Mouse (Mus musculus) heart, embryonic 10.5 days (tissue): Measurements from ENCODE around the gene Fam83e. TPM values are rescaled to one million over a fixed set of nuclear protein-coding genes. Genes with fewer than 3 reads are reported as not detected.

Source experiments
- DNase-seq: peaks from one replicate; pipeline ENCODE4 v3.0.0-alpha.2; 2017; ENCODE audit warnings: low spot score
- H3K27ac ChIP-seq: fragments of 300-500 bp; sonication (generic); 2 replicates; pipeline ENCODE4 v1.5.1; 2016; ENCODE audit warnings: mild to moderate bottlenecking
- H3K27me3 ChIP-seq: fragments of 300-500 bp; sonication (generic); 2 replicates; pipeline ENCODE4 v1.6.1; 2016; ENCODE audit warnings: mild to moderate bottlenecking; ENCODE audit not compliant: poor library complexity, insufficient read depth, severe bottlenecking
- H3K36me3 ChIP-seq: fragments of 300-500 bp; sonication (generic); 2 replicates; pipeline ENCODE4 v1.6.1; 2016; ENCODE audit warnings: mild to moderate bottlenecking, moderate library complexity
- H3K4me1 ChIP-seq: fragments of 300-500 bp; sonication (generic); 2 replicates; pipeline ENCODE4 v1.6.1; 2016; ENCODE audit warnings: mild to moderate bottlenecking
- H3K4me3 ChIP-seq: fragments of 300-500 bp; sonication (generic); 2 replicates; pipeline ENCODE4 v1.5.1; 2016; ENCODE audit warnings: mild to moderate bottlenecking, moderate library complexity
- H3K9me3 ChIP-seq: fragments of 300-500 bp; sonication (generic); 2 replicates; pipeline ENCODE4 v1.6.1; 2016; ENCODE audit warnings: mild to moderate bottlenecking, moderate library complexity
- WGBS: fragments of 180-500 bp; shearing (Covaris S2); methylation state at CpG from one replicate; pipeline ENCODE4 v1.1.7; 2016; 5-methylcytosine and 5-hydroxymethylcytosine counted together
- polyA plus RNA-seq: library from polyadenylated mRNA; unstranded; fragments of >200 nt; fragmentation: Nextera tagmentation; extraction: Ambion mirVana; gene quantifications from 2 replicates; pipeline ENCODE4 v1.2.1, GENCODE M21; 2016

The Fam83e gene
- polyA plus RNA-seq = 0.76 and 1.2 TPM in 2 replicates

DNA sequence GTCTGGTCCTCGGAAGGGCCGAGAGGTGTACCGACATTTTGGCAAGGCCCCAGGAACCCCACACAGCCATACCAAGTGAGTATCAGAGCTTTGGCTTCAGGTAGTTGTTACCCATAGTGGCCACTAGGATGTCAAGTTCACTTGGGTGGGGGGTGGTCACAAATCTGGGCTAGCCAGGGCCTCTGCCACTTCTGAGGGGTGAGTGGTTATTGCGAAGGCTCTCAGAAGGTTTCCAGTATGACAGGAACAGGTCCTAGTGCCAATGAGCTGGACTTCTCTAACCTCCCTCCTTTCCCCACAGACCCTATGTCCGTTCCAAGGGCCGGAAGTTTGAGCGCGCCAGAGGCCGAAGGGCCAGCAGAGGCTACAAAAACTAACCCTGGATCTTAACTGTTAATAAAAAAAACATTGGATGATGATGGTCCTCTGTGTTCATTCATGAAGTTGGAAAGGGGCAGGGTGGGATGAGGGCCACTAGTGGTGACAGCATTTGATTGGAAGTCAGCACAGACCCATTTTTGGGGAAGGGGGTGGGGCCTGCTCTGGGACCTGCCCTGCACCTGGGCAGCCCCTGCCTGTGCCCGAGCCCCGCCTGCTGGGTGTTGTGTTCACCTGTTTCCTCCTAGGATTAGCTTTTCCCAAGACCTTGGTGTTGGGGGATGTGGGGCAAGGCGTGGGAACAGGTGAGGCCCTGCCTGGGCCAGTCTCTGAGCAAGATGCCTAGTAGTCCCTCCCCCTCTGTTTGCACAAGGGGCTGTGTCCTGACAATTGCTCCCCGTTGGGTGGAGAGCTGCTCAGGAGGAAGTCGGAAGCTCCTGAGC lies at the start of gene Fam83e:
Gene Fam83e (plus strand): TSS at position 800 of the 821 bp plus-strand sequence.
- Histone ChIP-seq H3K9me3 (no peaks in the 10 kb centered on the region), H3K4me3 (peak within 1 kb of the TSS; percentile 99; the same call in 1 of the 2 replicates), H3K27ac (peak within 1 kb of the TSS; percentile 42; the same call in 1 of the 2 replicates), H3K36me3 (peaks cover 69% of the 10 kb centered on the region), H3K4me1 (peaks cover 52% of the 10 kb centered on the region), H3K27me3 (no peaks in the 10 kb centered on the region)
- WGBS = 84% methylated on average over 14 of the region's 14 CpGs
- no peak for DNase-seq

DNA sequence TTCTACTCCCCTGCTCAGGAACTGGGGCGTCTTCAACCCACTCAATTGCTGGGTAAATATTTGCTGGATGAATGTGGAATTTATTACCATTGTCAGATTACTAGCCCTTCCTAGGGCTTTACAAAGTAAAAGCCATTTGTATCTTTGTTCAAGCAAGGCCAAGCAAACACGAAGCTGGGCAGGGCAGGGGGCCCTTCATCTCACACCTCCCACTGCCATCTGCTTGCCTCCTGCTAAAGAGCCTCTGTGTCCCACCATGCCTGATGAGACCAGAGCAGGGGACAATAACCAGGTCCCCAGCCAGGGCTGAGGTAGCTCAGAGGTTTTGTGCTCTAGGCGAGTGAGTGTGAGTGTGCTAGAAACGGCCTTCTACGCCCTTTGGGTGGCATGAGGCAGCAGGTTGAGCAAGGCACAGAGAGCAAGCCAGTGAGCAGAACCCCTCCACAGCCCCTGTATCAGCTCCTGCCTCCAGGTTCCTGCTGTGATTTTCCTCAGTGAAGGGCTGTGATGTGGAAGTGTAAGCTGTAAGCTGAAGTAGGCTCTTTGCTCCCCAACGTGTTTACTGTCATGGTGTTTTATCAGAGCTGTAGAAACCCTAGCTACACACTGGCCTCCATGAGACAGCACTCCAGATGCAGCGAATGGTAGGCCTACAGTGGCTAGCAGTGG lies 43.3 kb upstream of the Fam83e start:
- no peaks in the 10 kb centered on the region for H3K9me3 ChIP-seq
- 0 out of 2 replicates have a peak overlapping the region, but pooled peaks have one; percentile 29 for H3K27ac ChIP-seq

DNA sequence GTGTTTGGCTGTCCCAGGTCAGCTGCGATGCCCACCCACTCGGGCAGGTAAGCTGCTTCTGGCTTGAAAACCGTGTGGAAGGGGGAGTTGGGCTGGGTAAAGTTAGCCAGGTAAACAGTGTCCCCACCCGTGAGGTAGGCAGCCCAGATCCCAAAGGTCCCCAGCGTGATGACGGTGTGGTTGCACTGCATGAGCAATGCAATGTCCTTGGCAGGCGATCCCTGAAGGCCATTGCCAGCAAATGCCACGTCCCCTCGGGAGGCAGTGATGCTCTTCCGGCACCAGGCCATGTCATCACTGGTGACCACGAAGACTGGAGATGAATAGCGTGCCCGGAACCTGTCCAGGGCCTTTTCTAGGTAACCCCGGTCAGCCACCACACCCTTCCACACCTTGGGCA lies 42.5 kb upstream of the Fam83e start:
- H3K27me3 ChIP-seq = peaks cover 3% of the 10 kb centered on the region; the same call in 1 of the 2 replicates
- H3K4me3 ChIP-seq = no peak overlapping the region
- no peaks in the 10 kb centered on the region for H3K36me3 ChIP-seq
- H3K9me3 ChIP-seq = no peaks in the 10 kb centered on the region
- H3K27ac ChIP-seq = no peak overlapping the region
- H3K4me1 ChIP-seq = peaks cover 35% of the 10 kb centered on the region
- no peak for DNase-seq
- WGBS = 95% methylated on average over 14 of the region's 14 CpGs

More for the DNA sequence above, 43.3 kb upstream of the Fam83e start:
- no peak overlapping the region for H3K4me3 ChIP-seq
- no peaks in the 10 kb centered on the region for H3K36me3 ChIP-seq
- 66% methylated on average over 7 of the region's 7 CpGs for WGBS
- DNase-seq = no peak
- peaks cover 28% of the 10 kb centered on the region for H3K4me1 ChIP-seq
- peaks cover 3% of the 10 kb centered on the region; the same call in 1 of the 2 replicates for H3K27me3 ChIP-seq

DNA sequence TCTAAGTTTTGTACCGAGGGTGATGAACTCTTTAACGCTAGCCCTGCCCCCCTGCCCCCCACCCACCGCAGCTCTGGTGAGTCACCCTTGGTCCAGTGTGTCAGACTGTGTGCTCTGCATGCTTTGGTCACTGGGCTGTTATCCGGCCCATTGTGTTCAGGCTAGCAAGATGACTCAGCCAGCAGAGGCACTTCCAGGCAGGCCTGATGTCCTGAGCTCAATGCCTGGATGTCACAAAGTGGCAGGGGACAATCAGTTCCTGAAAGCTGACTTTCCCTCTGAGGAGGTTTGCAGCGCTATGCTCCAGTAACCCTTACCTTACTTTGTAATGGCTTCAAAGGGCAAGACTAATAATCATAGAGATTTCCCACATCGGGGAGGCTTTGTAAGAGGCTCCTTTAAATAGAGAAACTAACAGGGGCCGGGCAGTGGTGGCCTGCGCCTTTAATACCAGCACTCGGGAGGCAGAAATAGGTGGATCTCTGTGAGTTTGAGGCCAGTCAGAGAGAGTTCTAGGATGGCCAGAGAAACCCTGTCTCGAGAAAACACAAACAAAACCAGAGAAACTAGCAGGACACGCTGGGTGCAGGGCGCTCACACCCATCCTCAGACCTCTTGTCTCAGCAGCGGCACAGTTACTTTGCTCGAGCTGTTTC lies 40.9 kb upstream of the Fam83e start:
- peak overlapping the region; percentile 12; the same call in 1 of the 2 replicates for H3K27ac ChIP-seq

DNA sequence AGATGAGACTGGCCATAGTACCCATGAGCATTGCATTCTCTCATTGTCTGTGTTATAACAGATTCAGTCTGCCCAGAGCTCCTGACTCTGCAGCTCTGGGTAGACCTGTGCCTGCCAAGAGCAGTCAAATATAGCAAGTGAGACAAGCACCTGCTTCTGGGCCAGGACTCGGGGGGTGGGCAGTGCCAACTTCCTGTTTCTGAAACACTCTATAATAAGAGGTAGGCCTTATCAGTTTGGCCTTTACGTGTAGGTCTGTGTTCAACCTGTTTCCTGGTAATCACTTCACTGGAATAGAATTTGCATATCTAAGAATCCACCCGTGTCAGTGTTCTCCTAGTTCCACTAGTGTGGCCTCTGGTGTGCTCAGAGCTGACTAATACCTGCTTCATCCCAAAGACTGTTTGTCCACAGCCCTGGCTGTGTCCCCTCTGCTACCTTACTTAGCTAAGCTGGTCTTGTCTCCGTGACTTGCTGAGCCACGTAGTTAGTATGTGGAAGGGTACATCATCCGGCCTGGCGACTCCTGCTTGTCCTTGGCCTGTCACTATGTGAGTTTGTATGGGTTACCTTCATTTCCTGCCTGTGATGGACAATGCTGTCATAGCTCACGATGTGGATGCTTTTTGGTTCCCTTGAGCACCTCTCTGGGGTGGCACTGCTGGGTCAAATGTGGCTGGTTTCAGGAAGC lies 39.8 kb upstream of the Fam83e start:
- H3K4me1 ChIP-seq = peaks cover 46% of the 10 kb centered on the region
- DNase-seq = no peak
- no peaks in the 10 kb centered on the region for H3K9me3 ChIP-seq
- H3K27ac ChIP-seq = peak overlapping the region; percentile 5; the same call in 1 of the 2 replicates
- no peak overlapping the region for H3K4me3 ChIP-seq
- peaks cover 13% of the 10 kb centered on the region; the same call in 1 of the 2 replicates for H3K27me3 ChIP-seq
- WGBS = 72% methylated on average over 8 of the region's 8 CpGs
- H3K36me3 ChIP-seq = no peaks in the 10 kb centered on the region

More for the DNA sequence above, 40.9 kb upstream of the Fam83e start:
- H3K27me3 ChIP-seq = peaks cover 11% of the 10 kb centered on the region; the same call in 1 of the 2 replicates
- peaks cover 35% of the 10 kb centered on the region for H3K4me1 ChIP-seq
- no peak for DNase-seq
- H3K36me3 ChIP-seq = no peaks in the 10 kb centered on the region
- WGBS = 65% methylated on average over 14 of the region's 14 CpGs
- no peak overlapping the region for H3K4me3 ChIP-seq
- H3K9me3 ChIP-seq = no peaks in the 10 kb centered on the region

DNA sequence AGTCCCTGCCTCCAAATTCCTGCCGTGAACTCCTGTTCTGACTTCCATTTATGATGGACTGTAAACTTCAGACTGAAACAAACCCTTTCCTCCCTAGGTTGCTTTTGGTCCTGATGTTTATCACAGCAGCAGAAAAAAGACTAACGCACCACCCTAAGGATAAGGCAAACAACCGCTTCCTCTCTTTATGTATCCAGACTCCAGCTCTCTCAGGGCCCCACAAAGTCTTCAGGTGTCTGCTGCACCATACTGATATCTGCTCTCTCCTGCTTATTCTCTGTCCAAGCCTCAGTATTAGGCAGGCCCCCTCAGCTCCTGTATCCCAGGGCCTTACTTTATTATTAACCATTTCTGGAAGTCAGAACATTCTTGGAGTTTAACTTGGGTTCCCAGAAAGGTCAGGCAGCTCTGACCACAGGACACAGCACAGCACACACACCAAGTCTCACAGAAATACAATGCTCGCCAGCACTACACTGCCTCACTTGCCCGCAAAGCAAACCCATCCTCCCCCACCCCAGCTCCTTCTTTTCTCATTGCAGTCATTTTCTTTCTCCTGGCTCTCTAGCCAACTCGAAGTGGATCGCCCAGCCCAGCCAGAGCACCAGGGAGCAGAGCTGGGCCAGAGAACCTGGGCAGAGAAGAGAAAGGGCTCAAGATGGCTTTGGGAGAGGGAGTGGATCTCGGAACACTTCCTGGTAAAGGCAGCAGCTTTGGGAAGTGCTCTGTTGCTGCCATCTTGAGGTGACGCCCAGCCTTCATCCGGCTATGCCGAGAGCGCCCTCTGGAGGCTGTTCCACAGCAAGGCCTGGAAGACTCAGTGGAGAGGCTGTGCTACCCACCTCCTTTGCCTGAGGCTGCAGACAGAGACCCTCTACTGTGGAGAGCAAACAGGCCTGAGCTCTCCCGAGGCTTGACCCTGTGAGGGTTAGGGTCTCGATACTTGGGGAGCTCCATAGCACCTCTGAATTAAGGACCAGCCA lies 38.6 kb upstream of the Fam83e start:
- peak overlapping the region; percentile 91 for H3K27ac ChIP-seq
- H3K4me3 ChIP-seq = peak overlapping the region; percentile 43
- DNase-seq = peak; percentile 95
- H3K36me3 ChIP-seq = no peaks in the 10 kb centered on the region
- H3K9me3 ChIP-seq = no peaks in the 10 kb centered on the region
- peaks cover 17% of the 10 kb centered on the region; the same call in 1 of the 2 replicates for H3K27me3 ChIP-seq
- WGBS = 29% methylated on average over 14 of the region's 14 CpGs
- peaks cover 58% of the 10 kb centered on the region for H3K4me1 ChIP-seq

DNA sequence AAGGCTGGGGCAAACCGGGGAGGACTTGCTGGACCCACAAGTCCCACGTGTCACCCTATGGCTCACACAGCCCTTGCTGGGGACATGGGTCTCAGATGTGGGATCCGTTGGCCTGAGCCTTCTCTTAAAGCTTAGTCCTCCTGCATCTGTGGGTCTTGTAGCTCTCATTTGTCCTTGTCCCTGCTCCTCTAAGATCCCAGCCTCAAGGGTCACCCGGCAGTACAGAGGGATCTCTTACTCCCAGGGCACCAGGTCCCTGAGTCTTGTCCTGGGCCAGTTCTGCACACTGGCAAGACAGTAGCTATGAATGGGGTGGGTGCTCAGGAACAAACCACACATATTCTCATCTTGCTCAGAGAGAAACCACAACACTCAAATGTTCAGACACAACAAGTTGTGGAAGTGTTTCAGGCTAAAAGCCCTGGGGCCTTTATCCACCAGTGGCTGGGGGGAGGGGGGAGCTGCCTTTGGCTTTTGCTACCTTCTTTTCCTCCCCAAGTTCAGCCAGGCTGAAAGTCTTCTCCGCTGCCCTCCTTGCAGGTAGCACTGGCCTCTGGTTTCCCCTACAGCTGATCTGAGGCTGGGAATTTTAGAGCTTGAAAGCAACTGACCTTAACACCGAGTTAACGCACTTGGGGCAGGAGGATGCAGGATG lies 37.5 kb upstream of the Fam83e start, which contains the start of gene Ntn5:
Gene Ntn5 (plus strand): TSS at position 627 of the 655 bp plus-strand sequence.
- 74% methylated on average over 7 of the region's 7 CpGs for WGBS
- Histone ChIP-seq H3K9me3 (no peaks in the 10 kb centered on the region), H3K27me3 (peaks cover 14% of the 10 kb centered on the region; the same call in 1 of the 2 replicates), H3K36me3 (no peaks in the 10 kb centered on the region), H3K4me1 (peaks cover 50% of the 10 kb centered on the region), H3K27ac (peak within 1 kb of the TSS; percentile 91), H3K4me3 (0 out of 2 replicates have a peak within 1 kb of the TSS, but pooled peaks have one; percentile 43)
- no peak for DNase-seq

DNA sequence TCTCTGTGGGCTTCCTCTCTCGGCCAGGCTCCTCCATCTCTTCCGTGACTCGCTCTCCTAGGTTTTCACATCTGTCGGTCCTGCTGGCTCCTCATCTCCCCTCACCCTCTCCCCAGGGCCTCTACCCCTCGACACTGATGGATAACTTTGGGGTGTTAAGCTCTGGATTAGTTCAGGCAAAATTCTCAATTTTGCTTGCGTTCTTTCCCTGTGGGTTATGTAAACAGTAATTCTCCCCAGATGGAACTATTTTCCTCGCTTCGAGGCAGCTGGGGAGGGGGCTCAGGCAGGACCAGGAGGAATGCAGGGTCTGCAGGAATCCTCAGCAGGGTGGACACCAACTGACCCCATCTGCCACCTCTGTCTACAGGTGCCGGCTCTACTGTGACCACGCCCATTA lies 35.2 kb upstream of the Fam83e start:
- Histone ChIP-seq H3K36me3 (no peaks in the 10 kb centered on the region), H3K27ac (peak overlapping the region; percentile 72), H3K9me3 (no peaks in the 10 kb centered on the region), H3K4me3 (no peak overlapping the region), H3K27me3 (peaks cover 14% of the 10 kb centered on the region; the same call in 1 of the 2 replicates), H3K4me1 (peaks cover 58% of the 10 kb centered on the region)
- no peak for DNase-seq
- WGBS = 60% methylated on average over 10 of the region's 10 CpGs

DNA sequence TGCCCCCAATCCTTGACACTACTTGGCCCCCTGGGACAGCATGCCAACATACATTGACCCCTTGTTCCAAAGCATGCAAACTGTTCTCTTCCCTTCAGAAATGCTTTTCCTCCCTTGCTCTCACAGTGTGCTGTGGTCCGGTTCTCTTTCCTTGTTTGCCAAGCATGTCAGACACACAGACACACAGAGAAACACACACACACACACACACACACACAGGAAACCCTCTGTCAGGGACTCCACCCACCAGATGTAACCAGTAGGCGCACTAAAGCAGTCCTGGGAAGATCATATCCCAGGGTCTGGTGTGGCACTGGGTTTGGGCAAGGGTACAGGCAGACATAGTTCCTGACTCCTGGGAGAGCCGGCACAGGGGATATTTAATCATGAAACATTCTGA lies 34.2 kb upstream of the Fam83e start:
- peaks cover 61% of the 10 kb centered on the region for H3K4me1 ChIP-seq
- H3K36me3 ChIP-seq = no peaks in the 10 kb centered on the region
- peak overlapping the region; percentile 72; the same call in 1 of the 2 replicates for H3K27ac ChIP-seq
- peaks cover 14% of the 10 kb centered on the region; the same call in 1 of the 2 replicates for H3K27me3 ChIP-seq
- WGBS = 80% methylated on average over 3 of the region's 3 CpGs
- no peak overlapping the region for H3K4me3 ChIP-seq
- no peak for DNase-seq
- H3K9me3 ChIP-seq = no peaks in the 10 kb centered on the region

DNA sequence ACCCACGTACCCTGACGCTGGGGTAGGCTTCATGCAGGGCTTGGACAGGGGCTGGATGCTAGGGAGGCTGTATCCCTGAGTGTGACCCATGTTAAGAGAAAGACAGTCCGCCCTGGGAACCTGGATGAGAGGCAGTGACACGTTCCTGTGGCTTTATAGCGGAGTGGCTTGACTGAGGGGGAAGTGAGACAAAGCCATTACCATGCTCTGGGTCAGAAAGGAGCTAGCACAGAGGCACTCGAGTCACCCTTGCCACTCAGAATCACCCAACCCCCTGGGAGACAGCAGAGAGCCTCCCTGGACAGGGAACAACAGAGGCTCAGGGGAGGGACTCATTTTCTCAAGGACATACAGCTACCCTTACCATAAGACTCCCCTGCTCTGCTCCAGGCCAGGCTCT lies 31.9 kb upstream of the Fam83e start:
- Histone ChIP-seq H3K4me3 (no peak overlapping the region), H3K4me1 (peaks cover 56% of the 10 kb centered on the region), H3K27ac (peak overlapping the region; percentile 72), H3K36me3 (no peaks in the 10 kb centered on the region), H3K27me3 (peaks cover 9% of the 10 kb centered on the region; the same call in 1 of the 2 replicates), H3K9me3 (no peaks in the 10 kb centered on the region)
- DNase-seq = no peak
- 55% methylated on average over 6 of the region's 6 CpGs for WGBS

DNA sequence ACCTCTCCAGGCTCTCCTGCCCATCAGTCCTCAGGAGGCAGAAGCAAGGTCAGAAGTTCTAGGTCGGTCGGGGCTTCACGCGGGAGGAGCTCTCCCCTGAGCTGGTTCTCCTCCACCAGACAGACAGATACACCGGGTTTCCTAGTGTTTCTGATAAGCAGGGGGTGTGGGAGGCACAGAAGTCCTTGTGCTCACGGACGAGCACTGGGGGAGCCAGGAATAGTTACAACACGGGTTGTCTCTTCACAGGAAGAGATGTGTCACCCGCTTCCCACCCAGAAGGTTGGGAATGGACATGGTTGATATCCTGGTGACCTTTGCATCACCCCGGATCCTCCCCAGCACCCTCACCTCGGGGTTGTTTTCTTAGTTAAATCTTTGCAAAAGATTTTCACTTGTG lies 31.2 kb upstream of the Fam83e start:
- 16% methylated on average over 11 of the region's 11 CpGs for WGBS
- Histone ChIP-seq H3K4me3 (no peak overlapping the region), H3K4me1 (peaks cover 57% of the 10 kb centered on the region), H3K36me3 (no peaks in the 10 kb centered on the region), H3K27me3 (peaks cover 6% of the 10 kb centered on the region; the same call in 1 of the 2 replicates), H3K9me3 (no peaks in the 10 kb centered on the region), H3K27ac (peak overlapping the region; percentile 72)
- DNase-seq = no peak
